Mouse (Mus musculus): ENCODE data around the gene Edaradd.

Edaradd gene

DNA sequence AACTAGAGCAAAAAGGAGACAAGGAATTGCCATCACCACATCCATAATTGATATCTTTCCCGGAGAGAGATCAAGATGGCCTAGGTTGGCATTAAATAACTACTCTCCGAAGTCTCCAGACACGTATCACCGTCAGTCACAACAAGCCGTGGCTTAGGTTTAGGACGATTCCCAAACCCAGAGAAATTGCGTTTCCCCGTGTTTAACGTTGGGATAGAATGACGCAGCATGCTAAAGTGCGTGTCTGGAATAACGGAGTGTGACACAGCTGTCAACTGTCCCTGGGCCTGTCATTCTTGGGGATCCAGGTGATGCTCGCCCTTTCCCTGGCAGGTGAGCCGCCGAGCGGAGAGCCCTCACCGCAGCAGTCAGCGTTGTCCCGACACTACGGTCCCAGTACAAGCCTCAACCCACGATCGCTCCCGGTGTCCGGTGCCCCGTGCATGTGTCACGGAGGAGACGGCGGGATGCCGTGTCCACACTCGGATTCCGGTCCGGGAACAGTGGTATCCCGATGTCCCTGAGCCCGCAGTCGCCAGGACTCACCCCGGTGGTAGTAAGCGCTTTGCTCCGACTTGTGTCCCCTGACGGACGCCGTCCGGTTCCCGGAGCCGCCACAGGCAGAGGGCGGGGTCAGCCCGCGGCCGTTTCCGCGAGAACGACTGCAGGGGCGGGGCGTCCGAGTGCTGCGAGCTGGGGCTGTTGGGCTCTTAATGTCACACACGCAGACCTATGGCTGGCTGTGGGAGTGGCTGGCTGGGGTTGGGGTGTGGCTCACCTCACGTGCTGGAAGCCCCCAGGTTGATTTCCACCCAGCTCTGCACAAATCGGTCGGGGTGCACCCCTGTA, 59.1 kb downstream of the Edaradd start:
- peak; percentile 76 to 81 for DNase-seq (ENCODE audit: low spot score in 2 of 2)

GRCm38 (mm10) chr13:12460443-12460842, 59.8 kb downstream of the Edaradd start:
- DNase-seq (ENCODE audit: low spot score in 2 of 2), result peak in 1 of 2 experiments; percentile 41

- DNase-seq (ENCODE audit: low spot score in 2 of 2), result no peak
Measured at GRCm38 (mm10) chr13:12456711-12457110, 63.5 kb downstream of the Edaradd start.

- DNase-seq (ENCODE audit: low spot score in 2 of 2), result no peak
Measured at GRCm38 (mm10) chr13:12454686-12455390, 65.4 kb downstream of the Edaradd start.

DNA sequence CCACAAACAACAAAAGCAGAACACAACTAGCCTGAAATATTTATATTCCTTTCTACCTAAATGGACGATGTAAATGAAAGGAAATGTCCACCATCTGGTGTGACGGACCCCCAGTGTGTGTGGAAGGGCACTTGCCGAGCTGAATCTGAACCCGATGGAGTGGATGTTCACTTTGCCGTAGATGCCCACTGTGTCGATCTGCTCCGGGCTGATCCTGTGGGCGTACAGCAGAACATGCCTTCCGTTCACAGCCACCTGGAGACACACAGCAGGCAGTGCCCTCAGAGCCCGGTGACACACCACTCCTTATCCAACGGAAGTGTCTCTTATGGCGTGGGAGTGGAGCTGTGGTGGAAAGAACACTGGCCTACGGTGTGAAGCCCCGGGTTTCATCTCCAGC, 67.1 kb downstream of the Edaradd start:
- no peak for DNase-seq (ENCODE audit: low spot score in 2 of 2)

DNA sequence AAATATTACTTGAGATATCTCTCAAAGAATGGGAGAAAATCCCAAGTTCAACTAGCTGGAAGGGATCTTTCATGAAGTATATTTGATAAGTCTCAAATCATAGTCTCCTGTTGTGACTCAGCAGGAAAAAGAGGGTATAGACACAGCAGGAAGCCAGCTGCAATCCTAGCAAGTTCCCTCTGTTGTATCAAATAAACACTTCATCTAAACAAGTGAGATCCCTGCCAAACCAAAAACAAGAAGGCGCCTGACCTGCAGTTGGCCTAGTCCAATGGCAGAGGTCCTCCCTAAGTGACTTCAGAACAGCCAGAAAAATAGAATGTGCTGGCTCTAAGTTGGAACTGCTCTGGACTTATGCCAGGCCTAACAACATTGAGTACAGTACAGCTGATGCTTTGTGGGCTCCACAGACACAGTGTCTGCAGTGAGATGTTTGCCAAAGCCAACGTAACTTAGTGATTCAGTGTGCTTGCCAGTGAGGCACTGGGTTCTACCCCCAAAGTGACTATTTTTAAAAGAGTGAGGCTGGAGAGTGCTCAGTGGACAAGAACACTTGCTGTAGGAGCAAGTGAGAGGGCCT, 78.1 kb downstream of the Edaradd start:
- DNase-seq (ENCODE audit: low spot score in 2 of 2), result peak in 1 of 2 experiments; percentile 34

DNA sequence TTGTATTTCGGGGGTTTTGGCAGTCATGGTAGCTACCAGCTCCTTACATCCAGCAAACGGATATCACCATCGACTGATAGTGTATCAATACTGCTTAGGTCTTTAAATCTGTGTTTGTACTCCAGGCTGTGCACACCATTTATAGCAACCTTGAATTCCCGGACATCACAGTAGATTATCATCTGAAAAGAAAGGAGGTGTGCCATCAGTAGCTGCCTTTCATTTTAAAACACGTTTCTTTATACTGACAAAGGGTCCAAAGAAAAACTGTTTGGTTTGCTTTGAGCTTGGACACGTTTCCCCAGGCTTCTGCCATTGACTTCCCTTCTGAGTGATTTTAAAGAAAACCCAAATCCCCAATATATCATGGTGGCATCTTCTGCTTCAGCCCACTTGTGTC, 79.4 kb downstream of the Edaradd start:
- no peak for DNase-seq (ENCODE audit: low spot score in 2 of 2)

- DNase-seq (ENCODE audit: low spot score in 2 of 2), result no peak
Measured at GRCm38 (mm10) chr13:12439586-12439985, 80.7 kb downstream of the Edaradd start.

- DNase-seq (ENCODE audit: low spot score in 2 of 2), result no peak
Measured at GRCm38 (mm10) chr13:12433843-12434242, 86.4 kb downstream of the Edaradd start.

DNA sequence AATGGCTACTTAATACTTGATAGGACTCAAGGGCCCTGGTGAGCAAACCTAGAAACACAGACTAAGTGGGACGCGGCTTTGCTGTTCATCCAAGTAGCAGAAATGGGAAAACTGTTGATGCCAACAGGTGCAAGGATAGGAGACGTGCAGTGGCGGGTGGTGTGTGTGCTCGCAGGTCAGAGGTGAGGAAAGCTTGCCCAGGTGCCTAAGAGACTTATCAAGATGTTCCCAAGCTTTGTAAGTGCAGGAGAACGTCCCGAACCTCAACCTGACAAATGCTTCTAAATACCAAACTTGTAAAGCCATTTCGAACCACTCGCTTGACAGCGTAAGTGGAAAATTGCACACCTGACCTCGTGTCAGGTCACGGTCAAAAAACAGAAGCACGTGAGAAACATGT, 91.7 kb downstream of the Edaradd start:
- DNase-seq (ENCODE audit: low spot score in 2 of 2), result no peak

Measured in frontal cortex, postnatal 14 days (tissue).